Mouse (Mus musculus): Measurements from ENCODE around the gene Cpa5. TPM values are rescaled to one million over a fixed set of nuclear protein-coding genes. Genes with fewer than 3 reads are reported as not detected.

Cpa5 gene
- total and polyA plus RNA-seq, 3 experiments, result not detected

GRCm38 (mm10) chr6:30619606-30620005, 8.8 kb downstream of the Cpa5 start:
- 0 out of 4 replicates have a peak, but pooled peaks cover 0 to 2% of the 10 kb centered on the region in 2 experiments for H3K36me3 ChIP-seq (ENCODE audit: control insufficient read depth in 1 of 2, insufficient read depth in 2 of 2, low read length in 2 of 2)
- peaks cover 0 to 3% of the 10 kb centered on the region in 2 experiments; a peak in 2 of 4 replicates for H3K27me3 ChIP-seq (ENCODE audit: control insufficient read depth in 1 of 2, insufficient read depth in 2 of 2, low read length in 2 of 2)
- peaks cover 0 to 4% of the 10 kb centered on the region in 2 experiments; a peak in 1 of 4 replicates for H3K4me1 ChIP-seq (ENCODE audit: control insufficient read depth in 1 of 2, insufficient read depth in 2 of 2, low read length in 2 of 2)
- DNase-seq (ENCODE audit: low read depth, low spot score), result no peak
- H3K27ac ChIP-seq (ENCODE audit: control insufficient read depth, low read depth, low read length), result no peak overlapping the region
- no peaks in the 10 kb centered on the region for H3K9me3 ChIP-seq (replicated peaks; ENCODE audit: insufficient read depth, low read length)
- no peak overlapping the region for H3K4me3 ChIP-seq (ENCODE audit: control insufficient read depth in 1 of 2, insufficient read depth in 1 of 2, low read depth in 2 of 2, low read length in 2 of 2)
- H3K9ac ChIP-seq (ENCODE audit: control insufficient read depth, low read depth, low read length, poor library complexity, severe bottlenecking), result no peak overlapping the region
- TF ChIP-seq CHD1 (IDR thresholded peaks at IDR 0.05; ENCODE audit: low read depth, low read length) (no peak), MXI1 (IDR thresholded peaks at IDR 0.05; ENCODE audit: low read depth, low read length) (no peak), ZMIZ1 (IDR thresholded peaks at IDR 0.05; ENCODE audit: low read depth, low read length) (no peak), JUND (IDR thresholded peaks at IDR 0.05; ENCODE audit: low read depth, low read length) (no peak), SMC3 (IDR thresholded peaks at IDR 0.05; ENCODE audit: low read depth, low read length) (no peak), USF1 (IDR thresholded peaks at IDR 0.05; ENCODE audit: low read depth, low read length) (no peak), CTCF (IDR thresholded peaks at IDR 0.05 in 2 of 3, conservative IDR thresholded peaks at IDR 0.05 in 1 of 3; ENCODE audit: control insufficient read depth in 1 of 3, insufficient read depth in 1 of 3, low read depth in 2 of 3, low read length in 3 of 3, poor library complexity in 1 of 3, severe bottlenecking in 1 of 3) (no peak), ETS1 (IDR thresholded peaks at IDR 0.05; ENCODE audit: low read depth, low read length) (no peak), MAX (IDR thresholded peaks at IDR 0.05; ENCODE audit: low read length) (no peak), POLR2AphosphoS2 (IDR thresholded peaks at IDR 0.05; ENCODE audit: low read length) (no peak)
- no peaks in the 10 kb centered on the region for H3K79me2 ChIP-seq (ENCODE audit: control insufficient read depth, insufficient read depth, low read length, poor library complexity)

GRCm38 (mm10) chr6:30620591-30620990, 9.8 kb downstream of the Cpa5 start:
- H3K4me1 ChIP-seq (ENCODE audit: control insufficient read depth in 1 of 2, insufficient read depth in 2 of 2, low read length in 2 of 2), result peaks cover 0 to 4% of the 10 kb centered on the region in 2 experiments; a peak in 1 of 4 replicates
- no peaks in the 10 kb centered on the region for H3K9me3 ChIP-seq (replicated peaks; ENCODE audit: insufficient read depth, low read length)
- no peak overlapping the region for H3K27ac ChIP-seq (ENCODE audit: control insufficient read depth, low read depth, low read length)
- H3K79me2 ChIP-seq (ENCODE audit: control insufficient read depth, insufficient read depth, low read length, poor library complexity), result no peaks in the 10 kb centered on the region
- 0 out of 4 replicates have a peak, but pooled peaks cover 0 to 2% of the 10 kb centered on the region in 2 experiments for H3K36me3 ChIP-seq (ENCODE audit: control insufficient read depth in 1 of 2, insufficient read depth in 2 of 2, low read length in 2 of 2)
- no peak for TF ChIP-seq BHLHE40 (IDR thresholded peaks at IDR 0.05; ENCODE audit: borderline replicate concordance, low read depth, low read length)
- no peak overlapping the region for H3K4me3 ChIP-seq (ENCODE audit: control insufficient read depth in 1 of 2, insufficient read depth in 1 of 2, low read depth in 2 of 2, low read length in 2 of 2)
- peaks cover 0 to 3% of the 10 kb centered on the region in 2 experiments; a peak in 2 of 4 replicates for H3K27me3 ChIP-seq (ENCODE audit: control insufficient read depth in 1 of 2, insufficient read depth in 2 of 2, low read length in 2 of 2)
- no peak overlapping the region for H3K9ac ChIP-seq (ENCODE audit: control insufficient read depth, low read depth, low read length, poor library complexity, severe bottlenecking)
- no peak for DNase-seq (ENCODE audit: low read depth, low spot score)

GRCm38 (mm10) chr6:30620994-30621393, 10.2 kb downstream of the Cpa5 start:
- Histone ChIP-seq H3K27me3 (ENCODE audit: control insufficient read depth in 1 of 2, insufficient read depth in 2 of 2, low read length in 2 of 2) (peaks cover 0 to 3% of the 10 kb centered on the region in 2 experiments; a peak in 2 of 4 replicates), H3K9me3 (replicated peaks; ENCODE audit: insufficient read depth, low read length) (no peaks in the 10 kb centered on the region), H3K9ac (ENCODE audit: control insufficient read depth, low read depth, low read length, poor library complexity, severe bottlenecking) (no peak overlapping the region), H3K4me1 (ENCODE audit: control insufficient read depth in 1 of 2, insufficient read depth in 2 of 2, low read length in 2 of 2) (peaks cover 0 to 4% of the 10 kb centered on the region in 2 experiments; a peak in 1 of 4 replicates), H3K27ac (ENCODE audit: control insufficient read depth, low read depth, low read length) (no peak overlapping the region), H3K4me3 (ENCODE audit: control insufficient read depth in 1 of 2, insufficient read depth in 1 of 2, low read depth in 2 of 2, low read length in 2 of 2) (no peak overlapping the region), H3K36me3 (ENCODE audit: control insufficient read depth in 1 of 2, insufficient read depth in 2 of 2, low read length in 2 of 2) (0 out of 4 replicates have a peak, but pooled peaks cover 0 to 2% of the 10 kb centered on the region in 2 experiments), H3K79me2 (ENCODE audit: control insufficient read depth, insufficient read depth, low read length, poor library complexity) (no peaks in the 10 kb centered on the region)
- TF ChIP-seq JUND (IDR thresholded peaks at IDR 0.05; ENCODE audit: low read depth, low read length) (no peak), BHLHE40 (IDR thresholded peaks at IDR 0.05; ENCODE audit: borderline replicate concordance, low read depth, low read length) (no peak), MAX (IDR thresholded peaks at IDR 0.05; ENCODE audit: low read length) (no peak), TAL1 (IDR thresholded peaks at IDR 0.05; ENCODE audit: low read length) (no peak), KAT2A (conservative IDR thresholded peaks at IDR 0.05; ENCODE audit: low read depth, low read length) (no peak), UBTF (IDR thresholded peaks at IDR 0.05; ENCODE audit: borderline replicate concordance, insufficient read depth, low read depth, low read length) (no peak), MAZ (IDR thresholded peaks at IDR 0.05; ENCODE audit: low read depth, low read length) (no peak), MYB (IDR thresholded peaks at IDR 0.05; ENCODE audit: low read depth, low read length) (no peak), POLR2AphosphoS2 (IDR thresholded peaks at IDR 0.05; ENCODE audit: low read length) (no peak), NELFE (IDR thresholded peaks at IDR 0.05; ENCODE audit: low read depth, low read length) (no peak), SIN3A (IDR thresholded peaks at IDR 0.05; ENCODE audit: low read length) (no peak), ZKSCAN1 (IDR thresholded peaks at IDR 0.05; ENCODE audit: low read depth, low read length) (no peak), ZMIZ1 (IDR thresholded peaks at IDR 0.05; ENCODE audit: low read depth, low read length) (no peak)
- no peak for DNase-seq (ENCODE audit: low read depth, low spot score)
